Mouse (Mus musculus): Measurements from ENCODE around the gene Usp5. TPM values are rescaled to one million over a fixed set of nuclear protein-coding genes. Genes with fewer than 3 reads are reported as not detected.
"Not testable (repeated sequence)": the region's sequence is repeated elsewhere in the genome, so short reads cannot be mapped to it uniquely, and the experiment has no call there.

Usp5 gene
- polyA plus RNA-seq, 1 experiment from 2014 or later: 174 TPM

DNA sequence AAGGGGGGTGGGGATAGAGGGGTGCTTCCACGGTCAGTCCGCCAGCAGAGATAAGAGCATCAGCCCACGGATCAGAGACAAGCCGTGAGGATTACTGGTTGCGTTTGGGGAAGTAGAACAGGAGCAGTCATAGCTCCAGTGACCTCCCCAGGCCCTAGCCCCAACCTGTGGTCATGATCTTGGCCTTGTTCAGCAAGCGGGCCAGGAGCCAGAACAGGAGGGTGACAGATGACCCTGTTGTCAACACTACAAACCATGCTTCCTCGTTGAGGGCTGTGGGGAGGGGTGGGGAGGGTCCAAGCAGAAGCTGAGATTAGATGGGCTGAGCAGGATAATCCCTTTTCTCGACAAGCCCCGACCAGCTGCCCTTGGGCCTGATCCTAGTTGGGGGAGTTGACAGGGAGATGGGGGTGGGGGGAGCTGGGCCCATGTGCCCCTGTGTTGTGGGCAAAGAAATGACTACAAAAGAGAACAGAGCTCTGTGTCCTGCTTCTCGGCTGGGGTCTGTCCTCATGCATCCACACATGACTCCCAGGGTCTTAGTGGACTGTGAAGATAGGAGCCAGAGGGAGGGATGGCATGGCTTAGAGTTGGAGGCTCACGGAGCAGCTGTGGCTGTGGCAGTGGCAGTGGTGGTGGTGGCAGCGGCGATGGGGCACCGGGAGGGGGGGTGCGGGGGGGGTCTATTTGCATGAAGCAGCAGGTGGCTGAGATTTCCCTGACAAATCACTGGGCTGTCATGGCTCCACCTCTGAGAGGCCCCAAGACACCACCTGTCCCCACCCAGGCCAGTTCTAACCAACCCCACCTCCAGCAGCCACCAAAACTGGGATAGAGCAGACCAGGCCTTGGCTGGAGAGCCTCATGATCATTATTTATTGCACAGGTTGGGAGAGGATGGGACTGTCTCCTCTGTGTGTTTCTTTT lies 11.2 kb upstream of the Usp5 start, which contains the start of gene Gnb3:
Gnb3 (minus strand) TSS at position 35 of the 927 bp plus-strand sequence.
- Histone ChIP-seq H3K4me3 (ENCODE audit: low read length) (no peak within 1 kb of the TSS), H3K4me2 (replicated peaks; ENCODE audit: low read depth, low read length) (peak within 1 kb of the TSS; percentile 36), H3K9ac (replicated peaks; ENCODE audit: low read length) (peak within 1 kb of the TSS; percentile 62), H3K4me1 (ENCODE audit: insufficient read depth, low read length) (peaks cover 16% of the 10 kb centered on the region), H3K27ac (ENCODE audit: low read length) (0 out of 2 replicates have a peak within 1 kb of the TSS, but pooled peaks have one; percentile 49), H3K9me3 (ENCODE audit: low read length) (no peaks in the 10 kb centered on the region), H3K36me3 (ENCODE audit: insufficient read depth, low read length) (peaks cover 5% of the 10 kb centered on the region; the same call in 1 of the 2 replicates), H3K27me3 (ENCODE audit: insufficient read depth, low read length) (no peaks in the 10 kb centered on the region)
- ATAC-seq (ENCODE audit: low FRiP score, low TSS enrichment): peak; percentile 0; the same call in 1 of the 2 replicates
- WGBS: 34% methylated on average over 15 of the region's 15 CpGs

DNA sequence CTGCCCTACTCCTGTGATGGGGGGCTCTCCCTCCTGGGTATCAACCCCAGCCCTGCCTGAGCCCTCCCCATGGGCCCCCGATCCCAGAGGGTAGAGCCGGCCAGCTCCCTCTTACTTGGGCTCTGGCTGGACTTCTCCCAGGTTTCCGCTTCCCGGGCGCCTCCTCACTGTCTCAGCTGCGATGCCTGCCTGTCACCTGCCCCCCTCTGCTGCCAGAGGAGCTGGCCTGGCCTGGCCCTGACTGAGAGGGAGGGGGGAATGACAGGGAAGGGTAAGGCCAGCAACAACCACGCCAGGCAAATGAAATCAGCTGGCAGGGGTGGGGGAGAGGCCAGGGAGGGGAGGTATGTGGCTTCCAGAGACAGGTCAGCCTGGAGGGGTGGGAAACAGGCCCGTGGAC lies 10.5 kb upstream of the Usp5 start:
- Histone ChIP-seq H3K27me3 (ENCODE audit: insufficient read depth, low read length) (no peaks in the 10 kb centered on the region), H3K9ac (replicated peaks; ENCODE audit: low read length) (peak overlapping the region; percentile 62), H3K36me3 (ENCODE audit: insufficient read depth, low read length) (peaks cover 5% of the 10 kb centered on the region), H3K4me1 (ENCODE audit: insufficient read depth, low read length) (peaks cover 16% of the 10 kb centered on the region), H3K4me2 (replicated peaks; ENCODE audit: low read depth, low read length) (peak overlapping the region; percentile 36), H3K9me3 (ENCODE audit: low read length) (no peaks in the 10 kb centered on the region), H3K4me3 (ENCODE audit: low read length) (no peak overlapping the region), H3K27ac (ENCODE audit: low read length) (no peak overlapping the region)
- ATAC-seq (ENCODE audit: low FRiP score, low TSS enrichment): peak; percentile 17
- WGBS: 5% methylated on average over 8 of the region's 8 CpGs

DNA sequence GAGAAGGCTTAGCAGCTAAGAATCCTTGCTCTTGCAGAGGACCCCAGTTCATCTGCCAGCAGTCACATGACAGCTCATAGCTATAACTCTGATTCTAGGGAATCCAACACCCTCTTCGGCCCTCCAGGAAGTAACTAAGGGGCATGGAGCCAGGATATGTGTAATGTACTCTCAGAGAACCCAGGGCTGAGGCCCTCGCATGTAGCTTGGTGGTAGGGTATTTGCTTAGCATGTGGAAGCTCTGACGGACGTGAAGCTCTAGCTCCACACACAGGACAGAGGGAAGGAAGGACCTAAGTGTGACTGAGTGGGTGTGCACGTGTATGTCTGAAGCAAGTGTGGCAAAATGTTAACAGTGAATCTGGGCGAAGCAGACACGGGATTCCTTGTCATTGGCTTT lies 7.1 kb upstream of the Usp5 start:
- no peak overlapping the region for H3K4me3 ChIP-seq (ENCODE audit: low read length)
- no peaks in the 10 kb centered on the region for H3K9me3 ChIP-seq (ENCODE audit: low read length)
- peaks cover 22% of the 10 kb centered on the region for H3K36me3 ChIP-seq (ENCODE audit: insufficient read depth, low read length)
- WGBS: 61% methylated on average over 7 of the region's 7 CpGs
- no peak for ATAC-seq (ENCODE audit: low FRiP score, low TSS enrichment)
- H3K4me1 ChIP-seq (ENCODE audit: insufficient read depth, low read length): peaks cover 18% of the 10 kb centered on the region
- no peak overlapping the region for H3K4me2 ChIP-seq (replicated peaks; ENCODE audit: low read depth, low read length)
- no peaks in the 10 kb centered on the region for H3K27me3 ChIP-seq (ENCODE audit: insufficient read depth, low read length)
- H3K9ac ChIP-seq (replicated peaks; ENCODE audit: low read length): no peak overlapping the region
- H3K27ac ChIP-seq (ENCODE audit: low read length): no peak overlapping the region

DNA sequence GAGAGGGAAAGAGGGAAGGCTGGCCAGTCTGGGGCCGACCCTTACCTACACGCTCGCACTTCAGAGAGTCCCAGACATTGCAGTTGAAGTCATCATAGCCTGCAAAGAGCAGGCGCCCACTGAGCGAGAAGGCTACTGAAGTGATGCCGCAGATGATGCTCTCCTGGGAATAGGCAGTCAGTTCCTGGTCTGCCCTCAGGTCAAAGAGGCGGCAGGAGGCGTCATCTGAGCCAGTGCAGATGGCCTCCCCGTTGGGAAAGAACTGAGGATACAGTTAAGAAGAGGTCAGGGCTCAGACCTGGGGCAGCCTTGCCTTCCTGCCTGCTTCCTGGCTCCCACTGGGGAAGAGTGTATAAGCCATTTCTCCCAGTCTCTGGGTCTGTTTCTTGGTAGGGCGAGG lies 6.2 kb upstream of the Usp5 start:
- no peak overlapping the region for H3K9ac ChIP-seq (replicated peaks; ENCODE audit: low read length)
- H3K36me3 ChIP-seq (ENCODE audit: insufficient read depth, low read length): peaks cover 19% of the 10 kb centered on the region
- no peaks in the 10 kb centered on the region for H3K27me3 ChIP-seq (ENCODE audit: insufficient read depth, low read length)
- no peak overlapping the region for H3K27ac ChIP-seq (ENCODE audit: low read length)
- H3K4me3 ChIP-seq (ENCODE audit: low read length): no peak overlapping the region
- H3K9me3 ChIP-seq (ENCODE audit: low read length): no peaks in the 10 kb centered on the region
- peaks cover 24% of the 10 kb centered on the region for H3K4me1 ChIP-seq (ENCODE audit: insufficient read depth, low read length)
- no peak for ATAC-seq (ENCODE audit: low FRiP score, low TSS enrichment)
- H3K4me2 ChIP-seq (replicated peaks; ENCODE audit: low read depth, low read length): no peak overlapping the region
- 28% methylated on average over 10 of the region's 10 CpGs for WGBS

DNA sequence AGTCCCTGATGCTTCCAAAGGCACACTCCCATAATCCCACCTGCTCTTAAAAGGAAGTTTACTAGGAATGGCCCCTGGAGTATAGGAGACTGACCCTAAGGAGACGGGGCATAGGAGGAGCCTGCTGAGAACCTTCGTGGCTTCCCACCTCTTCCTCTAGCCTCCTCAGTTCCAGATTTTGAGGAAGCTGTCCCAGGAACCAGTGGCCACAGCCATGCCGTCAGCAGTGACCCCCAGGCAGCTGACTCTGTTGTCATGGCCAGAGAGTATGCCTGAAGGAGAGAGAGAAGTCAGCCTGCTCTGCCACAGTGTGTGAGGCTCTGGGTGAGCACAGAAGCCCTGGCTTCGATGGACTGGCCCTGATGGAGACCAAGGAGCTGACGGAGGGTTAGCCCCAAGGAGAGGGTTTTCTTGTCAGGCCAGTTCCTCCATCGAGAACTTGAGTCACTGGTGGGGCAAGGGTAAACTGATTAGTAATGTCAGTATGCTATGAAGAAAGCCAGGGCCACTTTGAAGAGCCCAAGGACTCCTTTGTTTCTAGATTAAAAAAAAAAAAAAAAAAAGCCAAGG lies 5.3 kb upstream of the Usp5 start:
- Histone ChIP-seq H3K36me3 (ENCODE audit: insufficient read depth, low read length) (peaks cover 19% of the 10 kb centered on the region), H3K9me3 (ENCODE audit: low read length) (no peaks in the 10 kb centered on the region), H3K9ac (replicated peaks; ENCODE audit: low read length) (no peak overlapping the region), H3K4me1 (ENCODE audit: insufficient read depth, low read length) (peaks cover 18% of the 10 kb centered on the region), H3K27me3 (ENCODE audit: insufficient read depth, low read length) (no peaks in the 10 kb centered on the region), H3K4me3 (ENCODE audit: low read length) (no peak overlapping the region), H3K27ac (ENCODE audit: low read length) (no peak overlapping the region), H3K4me2 (replicated peaks; ENCODE audit: low read depth, low read length) (no peak overlapping the region)
- ATAC-seq (ENCODE audit: low FRiP score, low TSS enrichment): no peak
- 80% methylated on average over 6 of the region's 6 CpGs for WGBS

DNA sequence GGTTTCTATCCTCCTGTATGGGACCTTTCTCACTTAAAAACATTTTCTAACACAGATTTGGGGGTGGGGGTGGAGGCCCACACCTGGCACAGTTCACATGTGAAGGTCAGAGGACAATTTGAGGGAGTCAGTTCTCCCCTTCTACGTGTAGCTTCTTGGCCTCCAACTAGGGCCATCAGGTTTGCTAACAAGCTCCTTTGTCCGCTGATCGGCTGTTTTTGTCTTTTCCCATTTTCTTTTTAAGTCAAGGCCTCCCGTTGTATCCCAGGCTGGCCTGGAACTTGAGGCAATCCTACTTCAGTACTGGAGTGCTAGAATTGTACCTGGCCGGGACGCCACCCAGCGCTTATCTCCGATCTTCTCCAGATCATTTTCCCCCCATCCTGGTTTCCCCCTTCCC lies 2.4 kb upstream of the Usp5 start:
- peak overlapping the region; percentile 68; the same call in 1 of the 2 replicates for H3K4me2 ChIP-seq (replicated peaks; ENCODE audit: low read depth, low read length)
- H3K36me3 ChIP-seq (ENCODE audit: insufficient read depth, low read length): peaks cover 19% of the 10 kb centered on the region
- 92% methylated on average over 8 of the region's 8 CpGs for WGBS
- H3K4me3 ChIP-seq (ENCODE audit: low read length): no peak overlapping the region
- H3K9me3 ChIP-seq (ENCODE audit: low read length): no peaks in the 10 kb centered on the region
- peaks cover 22% of the 10 kb centered on the region for H3K4me1 ChIP-seq (ENCODE audit: insufficient read depth, low read length)
- H3K27ac ChIP-seq (ENCODE audit: low read length): no peak overlapping the region
- no peak overlapping the region for H3K9ac ChIP-seq (replicated peaks; ENCODE audit: low read length)
- no peaks in the 10 kb centered on the region for H3K27me3 ChIP-seq (ENCODE audit: insufficient read depth, low read length)
- no peak for ATAC-seq (ENCODE audit: low FRiP score, low TSS enrichment)

DNA sequence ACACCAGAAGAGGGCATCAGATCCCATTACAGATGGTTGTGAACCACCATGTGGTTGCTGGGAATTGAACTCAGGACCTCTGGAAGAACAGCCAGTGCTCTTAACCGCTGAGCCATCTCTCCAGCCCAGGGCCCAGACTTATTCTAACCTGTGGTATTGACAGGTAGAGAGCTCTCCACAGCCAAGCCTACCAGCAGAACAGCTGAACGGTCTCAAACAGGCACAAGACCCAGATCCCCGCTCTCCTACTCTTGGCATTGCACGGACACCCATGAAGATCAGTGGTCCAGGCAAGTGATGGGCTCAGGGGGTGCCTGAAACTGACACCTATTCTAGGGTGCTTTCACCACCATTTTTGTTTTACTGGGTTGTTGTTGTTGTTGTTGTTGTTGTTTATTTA lies 1.9 kb upstream of the Usp5 start:
- Histone ChIP-seq H3K4me2 (replicated peaks; ENCODE audit: low read depth, low read length) (peak overlapping the region; percentile 68), H3K4me3 (ENCODE audit: low read length) (peak overlapping the region; percentile 68), H3K36me3 (ENCODE audit: insufficient read depth, low read length) (peaks cover 21% of the 10 kb centered on the region), H3K4me1 (ENCODE audit: insufficient read depth, low read length) (peaks cover 22% of the 10 kb centered on the region)
- not testable (repeated sequence) for H3K9me3 ChIP-seq (ENCODE audit: low read length); H3K27ac ChIP-seq (ENCODE audit: low read length); ATAC-seq (ENCODE audit: low FRiP score, low TSS enrichment); H3K27me3 ChIP-seq (ENCODE audit: insufficient read depth, low read length); H3K9ac ChIP-seq (replicated peaks; ENCODE audit: low read length)
- WGBS: 97% methylated on average over 4 of the region's 4 CpGs

DNA sequence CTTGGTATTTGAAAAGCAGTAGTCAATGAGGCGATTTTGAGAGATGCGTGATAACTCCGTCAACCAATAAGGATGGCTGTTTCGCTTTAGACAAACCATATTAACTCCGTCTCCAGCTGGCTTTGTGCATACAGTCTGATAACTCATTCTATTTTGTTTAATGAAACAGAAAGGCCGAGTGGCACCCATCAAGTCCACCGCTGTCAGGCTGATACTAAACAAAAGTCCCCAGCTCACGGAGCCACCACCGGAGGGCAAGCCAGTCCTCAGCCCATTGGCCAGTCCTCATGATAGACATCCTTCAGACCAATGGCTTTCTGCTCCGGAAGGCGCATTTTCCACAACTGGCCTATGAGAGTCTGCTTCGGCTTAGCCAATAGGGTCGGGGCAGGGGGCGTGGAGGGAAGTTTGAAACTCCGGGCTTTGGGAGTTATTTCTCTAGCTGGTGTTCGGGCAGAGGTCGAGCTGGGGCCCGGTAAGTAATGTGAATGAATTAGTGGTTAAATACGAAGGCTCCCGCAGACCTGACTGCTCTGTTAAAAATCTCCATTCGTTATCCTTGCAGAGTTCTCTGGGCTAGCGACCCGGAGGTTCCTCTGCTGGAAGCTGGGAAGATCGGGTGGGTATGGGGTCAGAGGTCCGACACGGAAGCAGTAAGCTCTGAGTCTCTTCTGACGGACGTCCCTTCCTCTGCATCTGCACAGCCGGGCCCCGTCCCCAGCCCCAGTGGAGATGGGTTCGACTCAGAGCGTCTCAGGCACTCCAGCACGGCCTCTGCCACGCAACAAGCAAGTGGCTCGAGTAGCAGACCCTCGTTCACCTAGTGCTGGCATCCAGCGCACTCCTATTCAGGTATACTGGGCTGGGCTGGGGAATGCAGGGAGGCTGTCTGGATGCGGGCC lies 766 bp upstream of the Usp5 start:
- Histone ChIP-seq H3K4me3 (ENCODE audit: low read length) (peak overlapping the region; percentile 68), H3K9ac (replicated peaks; ENCODE audit: low read length) (peak overlapping the region; percentile 83), H3K4me2 (replicated peaks; ENCODE audit: low read depth, low read length) (peak overlapping the region; percentile 68), H3K27me3 (ENCODE audit: insufficient read depth, low read length) (no peaks in the 10 kb centered on the region), H3K9me3 (ENCODE audit: low read length) (no peaks in the 10 kb centered on the region), H3K4me1 (ENCODE audit: insufficient read depth, low read length) (peaks cover 22% of the 10 kb centered on the region), H3K27ac (ENCODE audit: low read length) (peak overlapping the region; percentile 96), H3K36me3 (ENCODE audit: insufficient read depth, low read length) (peaks cover 26% of the 10 kb centered on the region)
- under 1% methylated on average over 38 of the region's 38 CpGs for WGBS
- peak; percentile 90 for ATAC-seq (ENCODE audit: low FRiP score, low TSS enrichment)

DNA sequence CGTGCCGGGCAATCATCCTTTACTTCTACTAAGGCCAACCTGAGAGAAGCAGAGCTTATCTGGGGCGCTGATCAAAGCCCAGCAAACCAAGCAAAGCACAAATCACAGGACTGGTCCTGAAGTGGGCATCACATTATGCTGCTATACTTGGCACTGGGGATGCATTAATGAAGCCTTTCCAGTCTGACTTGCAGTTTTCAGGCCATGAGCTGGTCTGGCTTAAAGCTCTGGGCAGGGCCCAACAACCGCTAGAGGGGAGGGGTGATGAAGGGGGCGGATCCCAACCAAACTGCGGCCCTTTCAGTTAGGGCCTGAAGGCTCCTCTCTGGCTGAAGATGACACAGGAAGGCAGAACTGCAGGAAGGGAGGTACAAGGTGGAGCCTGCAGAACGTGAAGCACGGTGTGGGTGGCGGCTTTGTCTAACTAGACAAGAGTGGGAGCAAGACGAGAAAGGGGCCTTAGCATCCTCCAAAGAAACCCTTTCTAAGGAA lies 1.1 kb downstream of the Usp5 start:
- Histone ChIP-seq H3K27ac (ENCODE audit: low read length) (peak overlapping the region; percentile 65), H3K4me3 (ENCODE audit: low read length) (peak overlapping the region; percentile 68), H3K4me2 (replicated peaks; ENCODE audit: low read depth, low read length) (peak overlapping the region; percentile 94), H3K9me3 (ENCODE audit: low read length) (no peaks in the 10 kb centered on the region), H3K27me3 (ENCODE audit: insufficient read depth, low read length) (no peaks in the 10 kb centered on the region), H3K4me1 (ENCODE audit: insufficient read depth, low read length) (peaks cover 22% of the 10 kb centered on the region), H3K36me3 (ENCODE audit: insufficient read depth, low read length) (peaks cover 37% of the 10 kb centered on the region), H3K9ac (replicated peaks; ENCODE audit: low read length) (peak overlapping the region; percentile 76)
- 14% methylated on average over 10 of the region's 10 CpGs for WGBS
- no peak for ATAC-seq (ENCODE audit: low FRiP score, low TSS enrichment)
